Mouse (Mus musculus) adrenal gland, postnatal 10 days (tissue): ENCODE measurements around the gene B3galt1. TPM values are rescaled to one million over a fixed set of nuclear protein-coding genes. Genes with fewer than 3 reads are reported as not detected.

Experiments used
- DNase-seq: peaks from one replicate; pipeline ENCODE4 v3.0.0; 2021; ENCODE audit warnings: mixed read lengths
- microRNA-seq: library from miRNA; unstranded; fragments of <30 nt; microRNA quantifications from one replicate; pipeline ENCODE4 v1.2.0, GENCODE M21; 2021
- total RNA-seq, 2 experiments: library from RNA; stranded (reverse); gene quantifications; 2 replicates each; pipeline ENCODE4 v1.2.3; 2021

B3galt1 gene
- total RNA-seq, 2 experiments from 2014 or later, result 9.7 to 12.0 TPM

DNA sequence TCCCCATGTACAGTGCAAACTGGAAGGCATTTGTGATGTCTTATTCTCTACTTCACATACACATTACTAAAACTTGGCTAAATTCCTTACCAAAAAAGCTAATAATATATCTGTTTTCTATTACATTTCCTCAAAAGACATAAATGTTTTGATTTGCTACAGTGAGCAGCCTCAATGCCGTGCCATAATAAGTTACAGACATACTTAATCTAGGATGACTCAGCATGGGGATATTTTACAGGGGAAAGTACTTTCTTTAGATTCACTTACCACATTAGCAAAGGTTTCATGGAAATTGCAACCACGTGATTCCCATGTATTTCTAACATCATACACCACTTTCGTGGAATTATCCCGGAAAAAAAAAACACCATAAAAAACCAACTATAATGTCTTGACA lies 495.7 kb downstream of the B3galt1 start:
- DNase-seq, result no peak

DNA sequence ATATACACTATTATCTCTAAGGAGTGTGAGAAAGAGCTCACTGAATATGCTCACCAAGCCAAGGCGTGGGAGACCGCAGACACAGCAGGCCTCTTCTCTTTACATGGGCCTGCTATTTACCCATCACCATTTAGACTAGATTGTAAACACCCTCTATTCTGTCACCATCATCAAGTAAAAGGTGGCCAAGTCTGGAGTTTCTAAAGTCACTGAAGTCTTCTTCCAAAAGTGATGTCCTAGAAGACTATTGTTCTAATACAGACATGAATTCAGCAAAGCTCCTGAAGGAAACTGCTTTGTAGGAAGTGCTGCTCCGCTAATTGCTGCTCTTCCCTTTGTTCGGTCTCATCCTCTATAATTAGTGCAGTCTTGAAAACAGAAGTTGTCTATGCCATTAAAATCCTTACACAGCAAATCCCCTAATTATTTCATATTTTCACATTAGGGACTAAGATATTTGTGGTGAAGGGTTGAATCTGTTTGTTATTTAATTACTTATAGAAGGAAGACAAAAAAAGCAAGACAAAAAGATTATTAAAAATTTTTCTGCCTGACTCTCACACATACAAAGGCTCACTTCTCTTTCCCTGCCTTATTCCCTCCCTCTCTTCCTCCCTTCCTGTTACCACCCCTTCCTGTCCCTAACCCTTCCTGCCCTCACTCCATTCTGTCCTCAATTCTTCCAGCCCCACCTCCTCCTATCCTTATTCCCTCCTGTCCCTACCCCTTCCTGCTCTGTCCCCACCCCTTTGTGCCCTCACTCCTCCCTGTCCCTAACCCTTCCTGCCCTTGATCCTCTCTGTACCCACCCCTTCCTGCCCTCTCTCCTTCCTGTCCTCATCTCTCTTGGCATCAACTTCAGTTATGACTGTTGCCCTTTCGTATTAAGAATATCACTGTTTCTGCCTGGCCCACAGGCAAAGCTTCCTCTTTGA lies 514.0 kb downstream of the B3galt1 start:
- DNase-seq, result no peak

DNA sequence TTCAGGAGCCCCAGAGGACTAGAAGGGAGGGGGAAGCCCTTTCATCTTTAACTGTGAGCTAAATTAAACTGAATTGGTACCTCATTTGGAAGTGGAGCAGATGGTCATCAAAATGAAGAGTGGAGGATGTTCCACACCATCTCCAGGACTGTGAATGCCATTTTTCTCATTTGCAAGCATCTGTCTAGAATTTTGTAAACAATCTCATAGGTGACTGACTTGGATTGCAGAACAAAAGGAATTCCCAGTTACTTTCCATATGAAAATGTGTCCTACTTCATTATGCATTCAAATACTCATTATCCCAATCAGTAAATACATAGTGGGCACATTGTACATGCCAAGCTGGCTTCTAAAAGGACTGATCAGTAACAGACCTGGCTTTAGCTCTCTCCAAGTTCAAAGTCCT lies 515.2 kb downstream of the B3galt1 start:
- no peak for DNase-seq

DNA sequence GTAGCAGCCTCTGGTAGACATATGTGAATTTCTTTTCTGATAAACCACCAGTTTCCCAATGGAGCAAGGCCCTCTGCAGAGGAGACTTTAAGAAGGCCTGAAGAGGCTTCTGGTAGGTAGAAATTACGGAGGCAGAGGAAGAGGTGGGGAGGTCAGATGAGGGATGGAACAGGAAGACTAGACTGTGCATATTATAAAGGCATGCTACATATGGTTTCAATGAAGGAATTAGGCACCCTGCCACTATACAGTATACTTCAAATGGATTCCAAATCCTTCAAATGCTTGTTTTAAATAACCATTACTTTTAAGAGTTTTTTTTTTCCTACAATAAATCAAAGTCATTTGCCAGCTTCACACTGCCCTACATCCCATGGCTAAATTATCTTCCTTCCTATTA lies 518.8 kb downstream of the B3galt1 start:
- DNase-seq, result no peak

DNA sequence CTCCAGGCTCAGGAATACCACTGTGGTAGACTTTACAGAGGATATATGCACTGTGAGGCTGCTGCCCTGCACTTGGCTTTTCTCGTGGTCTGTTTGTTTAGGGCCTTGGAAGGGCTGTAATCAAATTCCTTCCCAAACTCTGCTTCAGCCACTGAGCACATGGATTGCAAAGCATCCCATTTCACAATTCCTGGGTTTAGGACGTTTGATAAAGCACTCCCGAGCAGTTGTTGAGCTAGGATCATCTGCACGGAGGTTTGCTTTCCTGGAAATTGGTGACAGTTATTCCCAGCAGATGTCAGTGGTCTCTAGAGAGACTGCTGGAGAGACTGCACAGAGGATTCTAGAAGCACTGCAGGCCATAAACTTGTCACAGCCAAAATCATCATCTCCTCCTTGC lies 520.4 kb downstream of the B3galt1 start:
- DNase-seq, result no peak

DNA sequence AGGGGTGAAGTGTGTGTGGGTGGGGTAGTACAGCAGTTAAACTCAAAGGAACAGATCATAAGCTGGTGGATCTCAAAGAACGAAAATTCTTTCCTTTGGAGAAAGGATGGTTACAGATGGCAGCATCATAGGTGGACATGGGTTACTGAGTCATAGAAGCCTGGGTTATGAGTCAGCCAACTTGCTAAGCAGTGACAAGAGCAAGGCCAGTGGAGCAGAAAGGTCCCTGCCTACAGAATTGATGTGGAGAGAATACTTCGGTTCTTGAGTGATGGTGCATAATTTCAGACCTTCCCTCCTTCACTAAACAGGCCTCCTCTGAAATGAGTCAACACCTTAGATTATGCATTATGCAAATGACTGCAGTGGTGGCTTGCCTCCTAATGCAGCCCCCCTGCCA lies 525.9 kb downstream of the B3galt1 start:
- DNase-seq, result no peak

- no peak for DNase-seq
Observed at GRCm38 (mm10) chr2:68104641-68105040, 539.0 kb downstream of the B3galt1 start.

GRCm38 (mm10) chr2:68118076-68118475 lies 552.4 kb downstream of the B3galt1 start:
- peak; percentile 10 for DNase-seq

- DNase-seq, result peak; percentile 26
Observed at GRCm38 (mm10) chr2:68124751-68125150, 559.1 kb downstream of the B3galt1 start.

DNA sequence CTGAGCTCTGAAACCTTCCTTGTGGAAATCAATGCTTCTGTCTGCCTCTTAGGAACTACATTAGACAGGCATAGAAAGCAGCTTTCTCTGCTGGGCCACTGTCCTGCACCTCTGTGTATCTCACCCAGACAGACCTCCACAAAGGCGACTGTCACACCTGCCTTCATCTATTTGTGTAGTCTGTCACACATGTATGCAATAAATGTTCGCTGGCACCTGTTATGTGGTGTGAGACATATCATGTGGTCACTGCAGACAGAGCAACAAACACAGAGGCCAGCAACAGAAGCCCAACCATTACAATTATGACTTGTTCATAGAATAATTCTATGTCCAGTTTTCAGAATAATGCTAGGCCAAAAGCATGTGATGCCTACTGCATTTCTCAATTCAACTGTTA lies 575.4 kb downstream of the B3galt1 start:
- no peak for DNase-seq

GRCm38 (mm10) chr2:68143292-68143691 lies 577.6 kb downstream of the B3galt1 start:
- DNase-seq, result no peak

DNA sequence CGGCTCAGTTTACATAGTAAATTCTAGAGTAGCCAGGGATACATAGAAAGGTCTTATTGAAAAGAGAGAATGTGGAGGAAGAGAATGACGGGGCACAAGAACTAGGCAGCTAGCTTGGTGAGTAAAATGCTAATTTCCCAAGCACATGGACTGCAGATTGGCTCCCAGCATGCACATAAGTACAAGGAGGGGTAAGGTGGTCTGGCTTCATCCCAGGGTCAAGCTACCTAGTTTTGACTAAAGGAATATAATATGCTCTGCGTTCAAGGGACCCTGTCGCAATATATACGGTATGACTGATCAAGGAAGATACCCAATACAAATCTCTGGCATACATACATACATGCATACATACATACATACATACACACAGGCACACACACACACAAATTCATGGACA lies 594.1 kb downstream of the B3galt1 start:
- no peak for DNase-seq

GRCm38 (mm10) chr2:68160566-68160965 lies 594.9 kb downstream of the B3galt1 start:
- DNase-seq, result no peak

DNA sequence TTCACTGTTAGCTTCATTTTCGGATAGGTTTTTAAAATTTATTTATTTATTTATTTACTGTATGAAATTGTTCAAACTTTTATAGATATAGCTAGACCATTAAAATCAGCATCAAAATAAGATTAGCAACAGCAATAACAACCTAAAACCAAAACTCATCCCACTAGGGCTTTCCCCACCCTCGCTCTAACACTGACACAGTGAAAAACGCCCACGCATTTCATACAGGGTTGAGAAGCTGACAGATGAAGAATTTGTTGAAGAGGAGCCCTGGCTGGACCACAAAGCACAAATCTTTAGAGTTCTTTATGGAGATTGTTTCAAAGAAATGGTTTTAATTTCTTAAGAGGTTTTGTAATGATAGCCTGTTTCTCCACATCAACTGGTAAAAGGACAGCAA lies 596.3 kb downstream of the B3galt1 start:
- DNase-seq, result no peak

- DNase-seq, result peak; percentile 39
Observed at GRCm38 (mm10) chr2:68171306-68171705, 605.6 kb downstream of the B3galt1 start.

Small RNA genes lying within 50 kb of the gene (microRNA-seq; reads per million reads assigned to microRNA genes)
- gene Mir6335, result not detected
- gene Mir7224, result 2.8 reads per million

Other genes with a start within 250 kb of the B3galt1 start
- gene Gm21830, start 152.1 kb upstream of the B3galt1 start, total RNA-seq, result not detected
- not detected for gene Gm26727, start 132.7 kb upstream of the B3galt1 start, total RNA-seq
- gene Xirp2, start 119.9 kb upstream of the B3galt1 start, total RNA-seq, result 10 to 100 TPM in 1 of 2 experiments, 1 to 10 TPM in 1; 7.0 to 25.4 TPM